Mouse (Mus musculus) liver, postnatal 0 days (tissue): ENCODE results near the gene Dgcr8.

Experiments used
- CTCF ChIP-seq: sonication (generic); IDR thresholded peaks from 2 replicates; pipeline ENCODE4 v1.5.1; 2016; ENCODE audit warnings: antibody characterized with exemption, low read depth
- EP300 ChIP-seq: IDR thresholded peaks from 2 replicates; pipeline ENCODE4 v1.6.1; 2016; ENCODE audit warnings: antibody characterized with exemption, low read depth, mild to moderate bottlenecking

GRCm38 (mm10) chr16:18250231-18250630, 38.8 kb downstream of the Dgcr8 start:
- TF ChIP-seq CTCF (no peak), EP300 (no peak)
